Comparison of ENCODE assay signal across 18 mouse cellular contexts in the genomic region with DNA sequence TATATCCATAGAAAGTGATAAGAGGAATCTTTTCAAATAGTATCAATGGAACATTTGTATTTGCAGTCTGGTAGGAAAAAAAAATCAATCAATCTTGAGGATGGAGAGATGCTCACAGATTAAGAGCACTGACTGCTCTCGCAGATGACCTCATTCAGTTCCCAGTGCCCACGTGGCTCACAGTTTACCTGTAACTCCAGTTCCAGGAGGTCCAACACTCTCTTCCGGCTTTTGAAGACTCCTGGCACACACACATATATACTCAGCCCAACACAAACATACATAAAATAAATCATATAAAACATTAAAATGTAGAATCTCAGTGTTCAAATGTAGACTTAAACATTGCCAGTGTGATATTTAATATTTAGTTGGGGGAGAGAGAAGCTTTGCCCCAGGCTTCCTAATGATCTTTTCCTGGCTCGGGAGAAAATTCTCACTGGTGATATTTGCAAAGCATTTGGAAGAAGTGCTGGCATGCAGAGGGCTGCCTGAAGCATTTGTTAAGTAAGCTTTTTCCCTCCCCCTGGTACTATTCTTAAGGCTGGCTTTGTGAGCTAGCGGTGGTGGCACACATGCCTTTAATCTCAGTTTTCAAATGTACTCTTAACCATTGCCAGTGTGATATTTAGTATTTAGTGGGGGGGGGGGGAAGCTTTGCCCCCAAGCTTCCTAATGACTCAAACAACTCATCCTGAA. TPM values are rescaled to one million over a fixed set of nuclear protein-coding genes. Genes with fewer than 3 reads are reported as not detected.
"Had no signal": no experiment of that assay in that cellular context is flagged by ENCODE, and none has a peak within 500 bp of the region (broad histone marks: within the 10 kb centered on the region; RNA-seq: fewer than 3 reads in every experiment).

No protein-coding gene starts in this region.

- H3K4me2 ChIP-seq: kidney, embryonic 15.5 days; limb, embryonic 13.5 days; liver, embryonic 11.5 days; liver, embryonic 15.5 days; midbrain, embryonic 12.5 days; neural tube, embryonic 12.5 days had no signal

- H3K9ac ChIP-seq: kidney, embryonic 15.5 days; limb, embryonic 13.5 days; liver, embryonic 15.5 days; midbrain, embryonic 12.5 days; neural tube, embryonic 12.5 days had no signal

- H3K36me3 ChIP-seq: kidney, embryonic 15.5 days; limb, embryonic 13.5 days; liver, embryonic 15.5 days; midbrain, embryonic 12.5 days; neural tube, embryonic 12.5 days had no signal

- H3K4me3 ChIP-seq: kidney, embryonic 15.5 days; limb, embryonic 13.5 days; liver, embryonic 15.5 days; megakaryocyte, embryonic 14.5 days; midbrain, embryonic 12.5 days; neural tube, embryonic 12.5 days had no signal

- DNase-seq: kidney, adult 2 months; kidney, postnatal 14 days; layer of hippocampus, postnatal 36 days; left cerebral cortex, postnatal 4 days; lung, adult 2 months; thymus, adult 18-20 months; thymus, postnatal 14 days had no signal

- H3K27me3 ChIP-seq: kidney, embryonic 15.5 days; liver, embryonic 15.5 days; midbrain, embryonic 12.5 days; neural tube, embryonic 12.5 days had no signal

- H3K9me3 ChIP-seq: kidney, embryonic 15.5 days; limb, embryonic 13.5 days; liver, embryonic 15.5 days; megakaryocyte, embryonic 14.5 days; midbrain, embryonic 12.5 days; neural tube, embryonic 12.5 days had no signal

- ATAC-seq: intestine, embryonic 16.5 days had no signal

- H3K4me1 ChIP-seq: kidney, embryonic 15.5 days; limb, embryonic 13.5 days; megakaryocyte, embryonic 14.5 days; midbrain, embryonic 12.5 days had no signal

- H3K27ac ChIP-seq: kidney, embryonic 15.5 days; limb, embryonic 13.5 days; liver, embryonic 15.5 days; macrophage; midbrain, embryonic 12.5 days; neural tube, embryonic 12.5 days; stomach, postnatal 0 days had no signal

RNA-seq across cellular contexts. Expression of a gene that starts 45.2 kb away (rescaled TPM):
- total RNA-seq: monocyte, adult 5-6 weeks had no signal
